Mouse (Mus musculus): Measurements from ENCODE around the gene Tmem151a. TPM values are rescaled to one million over a fixed set of nuclear protein-coding genes. Genes with fewer than 3 reads are reported as not detected.

Tmem151a gene
- total and polyA plus RNA-seq, 2 experiments from 2014 or later: 71.5 to 76.6 TPM

DNA sequence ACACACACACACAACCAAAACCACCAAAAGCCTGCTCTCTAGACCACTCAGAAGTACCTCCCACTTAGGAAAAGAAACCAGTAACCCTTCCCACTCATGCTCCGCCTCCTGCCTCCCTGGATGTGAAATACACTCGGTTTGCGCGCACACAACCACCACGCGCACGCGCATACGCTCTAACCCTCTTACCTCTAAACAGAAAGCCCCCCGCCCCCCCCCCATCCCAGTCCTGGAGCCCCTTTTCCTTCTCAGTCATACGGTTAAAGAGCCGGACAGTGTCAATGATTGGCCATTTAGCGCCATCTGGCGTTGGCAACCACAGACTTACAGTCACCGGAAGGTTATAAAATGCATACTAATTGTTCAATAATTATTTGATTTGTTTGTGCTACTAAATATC lies 12.3 kb downstream of the Tmem151a start:
- peaks cover 7% of the 10 kb centered on the region; the same call in 1 of the 2 replicates for H3K4me1 ChIP-seq (ENCODE audit: insufficient read depth, low read length)
- TF ChIP-seq CTCF (IDR thresholded peaks at IDR 0.05; ENCODE audit: low read depth): peak; percentile 68
- no peaks in the 10 kb centered on the region for H3K36me3 ChIP-seq (ENCODE audit: insufficient read depth, low read length)
- no peaks in the 10 kb centered on the region for H3K27me3 ChIP-seq (ENCODE audit: insufficient read depth, low read length)
- no peak overlapping the region for H3K27ac ChIP-seq
- no peaks in the 10 kb centered on the region for H3K9me3 ChIP-seq (ENCODE audit: low read length)
- DNase-seq (ENCODE audit: low spot score) (peak; percentile 81), ATAC-seq (no peak)
- 2% methylated on average over 15 of the region's 15 CpGs for WGBS
- no peak overlapping the region for H3K9ac ChIP-seq (replicated peaks; ENCODE audit: low read length)
- H3K4me2 ChIP-seq (ENCODE audit: low read depth, low read length): peak overlapping the region; percentile 80
- H3K4me3 ChIP-seq (ENCODE audit: low read length): 0 out of 2 replicates have a peak overlapping the region, but pooled peaks have one; percentile 9

GRCm38 (mm10) chr19:5072389-5073019 lies 12.8 kb downstream of the Tmem151a start:
- H3K27me3 ChIP-seq (ENCODE audit: insufficient read depth, low read length): no peaks in the 10 kb centered on the region
- H3K27ac ChIP-seq: no peak overlapping the region
- H3K4me3 ChIP-seq (ENCODE audit: low read length): peak overlapping the region; percentile 41
- no peak for TF ChIP-seq CTCF (IDR thresholded peaks at IDR 0.05; ENCODE audit: low read depth)
- 3% methylated on average over 20 of the region's 20 CpGs for WGBS
- DNase-seq (ENCODE audit: low spot score) (peak; percentile 34), ATAC-seq (peak; percentile 11; the same call in 1 of the 2 replicates)
- peaks cover 9% of the 10 kb centered on the region; the same call in 1 of the 2 replicates for H3K4me1 ChIP-seq (ENCODE audit: insufficient read depth, low read length)
- peak overlapping the region; percentile 40 for H3K9ac ChIP-seq (replicated peaks; ENCODE audit: low read length)
- peak overlapping the region; percentile 80 for H3K4me2 ChIP-seq (ENCODE audit: low read depth, low read length)
- no peaks in the 10 kb centered on the region for H3K9me3 ChIP-seq (ENCODE audit: low read length)
- H3K36me3 ChIP-seq (ENCODE audit: insufficient read depth, low read length): no peaks in the 10 kb centered on the region

GRCm38 (mm10) chr19:5071545-5072369 lies 13.6 kb downstream of the Tmem151a start:
- peak; percentile 79 for DNase-seq (ENCODE audit: low spot score)
- Histone ChIP-seq H3K4me1 (ENCODE audit: insufficient read depth, low read length) (peaks cover 9% of the 10 kb centered on the region; the same call in 1 of the 2 replicates), H3K9me3 (ENCODE audit: low read length) (no peaks in the 10 kb centered on the region), H3K27ac (0 out of 2 replicates have a peak overlapping the region, but pooled peaks have one; percentile 4), H3K36me3 (ENCODE audit: insufficient read depth, low read length) (no peaks in the 10 kb centered on the region), H3K4me3 (ENCODE audit: low read length) (peak overlapping the region; percentile 41), H3K27me3 (ENCODE audit: insufficient read depth, low read length) (no peaks in the 10 kb centered on the region), H3K9ac (replicated peaks; ENCODE audit: low read length) (peak overlapping the region; percentile 40), H3K4me2 (ENCODE audit: low read depth, low read length) (peak overlapping the region; percentile 80)
- peak; percentile 64 for ATAC-seq
- WGBS: under 1% methylated on average over 40 of the region's 40 CpGs
- no peak for TF ChIP-seq CTCF (IDR thresholded peaks at IDR 0.05; ENCODE audit: low read depth)

- Histone ChIP-seq H3K27me3 (ENCODE audit: insufficient read depth, low read length) (no peaks in the 10 kb centered on the region), H3K36me3 (ENCODE audit: insufficient read depth, low read length) (no peaks in the 10 kb centered on the region), H3K9ac (replicated peaks; ENCODE audit: low read length) (peak overlapping the region; percentile 40; the same call in 1 of the 2 replicates), H3K9me3 (ENCODE audit: low read length) (no peaks in the 10 kb centered on the region), H3K27ac (no peak overlapping the region), H3K4me2 (ENCODE audit: low read depth, low read length) (peak overlapping the region; percentile 80), H3K4me3 (ENCODE audit: low read length) (peak overlapping the region; percentile 41), H3K4me1 (ENCODE audit: insufficient read depth, low read length) (peaks cover 9% of the 10 kb centered on the region; the same call in 1 of the 2 replicates)
- no peak for DNase-seq (ENCODE audit: low spot score)
- no peak for TF ChIP-seq CTCF (IDR thresholded peaks at IDR 0.05; ENCODE audit: low read depth)
- ATAC-seq: no peak
- WGBS: 15% methylated on average over 11 of the region's 11 CpGs
These were observed 14.3 kb downstream of the Tmem151a start for GRCm38 (mm10) chr19:5071077-5071476.

DNA sequence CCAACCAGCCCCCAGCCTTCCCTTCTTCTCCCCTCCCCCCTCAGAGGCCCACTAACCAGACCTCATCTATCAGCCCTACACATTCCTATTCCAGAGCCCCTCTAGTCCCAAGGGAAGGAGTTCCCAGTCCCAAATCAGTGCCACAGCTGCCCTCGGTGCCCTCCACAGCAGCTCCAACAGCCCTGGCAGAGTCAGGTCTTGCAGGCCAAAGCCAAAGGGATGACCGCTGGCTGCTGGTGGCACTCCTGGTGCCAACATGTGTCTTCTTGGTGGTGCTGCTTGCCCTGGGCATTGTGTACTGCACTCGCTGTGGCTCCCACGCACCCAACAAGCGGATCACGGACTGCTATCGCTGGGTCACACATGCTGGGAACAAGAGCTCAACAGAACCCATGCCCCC lies 15.4 kb downstream of the Tmem151a start:
- no peak for DNase-seq (ENCODE audit: low spot score)
- Histone ChIP-seq H3K36me3 (ENCODE audit: insufficient read depth, low read length) (no peaks in the 10 kb centered on the region), H3K4me1 (ENCODE audit: insufficient read depth, low read length) (peaks cover 9% of the 10 kb centered on the region; the same call in 1 of the 2 replicates), H3K9me3 (ENCODE audit: low read length) (no peaks in the 10 kb centered on the region), H3K27me3 (ENCODE audit: insufficient read depth, low read length) (no peaks in the 10 kb centered on the region), H3K4me3 (ENCODE audit: low read length) (no peak overlapping the region), H3K9ac (replicated peaks; ENCODE audit: low read length) (no peak overlapping the region), H3K4me2 (ENCODE audit: low read depth, low read length) (peak overlapping the region; percentile 23; the same call in 1 of the 2 replicates), H3K27ac (no peak overlapping the region)
- ATAC-seq: no peak
- TF ChIP-seq CTCF (IDR thresholded peaks at IDR 0.05; ENCODE audit: low read depth): no peak
- 81% methylated on average over 7 of the region's 7 CpGs for WGBS

GRCm38 (mm10) chr19:5069486-5069885 lies 15.8 kb downstream of the Tmem151a start:
- no peaks in the 10 kb centered on the region for H3K9me3 ChIP-seq (ENCODE audit: low read length)
- no peak overlapping the region for H3K27ac ChIP-seq
- no peaks in the 10 kb centered on the region for H3K27me3 ChIP-seq (ENCODE audit: insufficient read depth, low read length)
- peaks cover 9% of the 10 kb centered on the region; the same call in 1 of the 2 replicates for H3K4me1 ChIP-seq (ENCODE audit: insufficient read depth, low read length)
- H3K4me3 ChIP-seq (ENCODE audit: low read length): no peak overlapping the region
- ATAC-seq (no peak), DNase-seq (ENCODE audit: low spot score) (no peak)
- H3K36me3 ChIP-seq (ENCODE audit: insufficient read depth, low read length): no peaks in the 10 kb centered on the region
- 86% methylated on average over 5 of the region's 5 CpGs for WGBS
- no peak overlapping the region for H3K9ac ChIP-seq (replicated peaks; ENCODE audit: low read length)
- peak overlapping the region; percentile 60 for H3K4me2 ChIP-seq (ENCODE audit: low read depth, low read length)
- no peak for TF ChIP-seq CTCF (IDR thresholded peaks at IDR 0.05; ENCODE audit: low read depth)

Data from hindbrain, postnatal 0 days (tissue).